Mouse (Mus musculus): ENCODE data around the gene Armh1.
A peak's percentile ranks its signal among the peaks of the same experiment; 100 is the strongest.

Gene Armh1

GRCm38 (mm10) chr4:117277021-117277420 lies 25.1 kb upstream of the Armh1 start:
- Histone ChIP-seq H3K36me3 (ENCODE audit: insufficient read depth, low read length) (peaks cover 100% of the 10 kb centered on the region), H3K4me1 (replicated peaks; ENCODE audit: low read depth, low read length) (peaks cover 79% of the 10 kb centered on the region), H3K9me3 (ENCODE audit: low read length) (peaks cover 10% of the 10 kb centered on the region), H3K27me3 (ENCODE audit: insufficient read depth, low read length) (no peaks in the 10 kb centered on the region), H3K4me3 (replicated peaks; ENCODE audit: low read length) (no peak overlapping the region)
- TF ChIP-seq CTCF (conservative IDR thresholded peaks at IDR 0.05; ENCODE audit: low read length) (no peak), NANOG (IDR thresholded peaks at IDR 0.05; ENCODE audit: borderline replicate concordance, low read length) (no peak), POU5F1 (IDR thresholded peaks at IDR 0.05; ENCODE audit: borderline replicate concordance, low read length) (no peak)

- Histone ChIP-seq H3K4me3 (replicated peaks; ENCODE audit: low read length) (peak overlapping the region; percentile 10; the same call in 1 of the 2 replicates), H3K9me3 (ENCODE audit: low read length) (peaks cover 10% of the 10 kb centered on the region), H3K36me3 (ENCODE audit: insufficient read depth, low read length) (peaks cover 100% of the 10 kb centered on the region), H3K27me3 (ENCODE audit: insufficient read depth, low read length) (no peaks in the 10 kb centered on the region), H3K4me1 (replicated peaks; ENCODE audit: low read depth, low read length) (peaks cover 79% of the 10 kb centered on the region)
- TF ChIP-seq CTCF (conservative IDR thresholded peaks at IDR 0.05; ENCODE audit: low read length) (no peak), POU5F1 (IDR thresholded peaks at IDR 0.05; ENCODE audit: borderline replicate concordance, low read length) (no peak), NANOG (IDR thresholded peaks at IDR 0.05; ENCODE audit: borderline replicate concordance, low read length) (no peak)
Observed at GRCm38 (mm10) chr4:117276281-117276711, 24.4 kb upstream of the Armh1 start.

GRCm38 (mm10) chr4:117274720-117275119 lies 22.8 kb upstream of the Armh1 start:
- H3K9me3 ChIP-seq (ENCODE audit: low read length) = peaks cover 10% of the 10 kb centered on the region
- no peaks in the 10 kb centered on the region for H3K27me3 ChIP-seq (ENCODE audit: insufficient read depth, low read length)
- H3K4me1 ChIP-seq (replicated peaks; ENCODE audit: low read depth, low read length) = peaks cover 78% of the 10 kb centered on the region
- no peak overlapping the region for H3K4me3 ChIP-seq (replicated peaks; ENCODE audit: low read length)
- TF ChIP-seq POU5F1 (IDR thresholded peaks at IDR 0.05; ENCODE audit: borderline replicate concordance, low read length) (no peak), NANOG (IDR thresholded peaks at IDR 0.05; ENCODE audit: borderline replicate concordance, low read length) (no peak)
- H3K36me3 ChIP-seq (ENCODE audit: insufficient read depth, low read length) = peaks cover 90% of the 10 kb centered on the region

- peaks cover 10% of the 10 kb centered on the region for H3K9me3 ChIP-seq (ENCODE audit: low read length)
- H3K27me3 ChIP-seq (ENCODE audit: insufficient read depth, low read length) = no peaks in the 10 kb centered on the region
- peaks cover 68% of the 10 kb centered on the region for H3K36me3 ChIP-seq (ENCODE audit: insufficient read depth, low read length)
- no peak overlapping the region for H3K4me3 ChIP-seq (replicated peaks; ENCODE audit: low read length)
- TF ChIP-seq NANOG (IDR thresholded peaks at IDR 0.05; ENCODE audit: borderline replicate concordance, low read length) (no peak), CTCF (conservative IDR thresholded peaks at IDR 0.05; ENCODE audit: low read length) (no peak), POU5F1 (IDR thresholded peaks at IDR 0.05; ENCODE audit: borderline replicate concordance, low read length) (no peak)
- H3K4me1 ChIP-seq (replicated peaks; ENCODE audit: low read depth, low read length) = peaks cover 76% of the 10 kb centered on the region
Observed at GRCm38 (mm10) chr4:117272459-117272858, 20.5 kb upstream of the Armh1 start.

- Histone ChIP-seq H3K4me3 (replicated peaks; ENCODE audit: low read length) (no peak overlapping the region), H3K36me3 (ENCODE audit: insufficient read depth, low read length) (peaks cover 46% of the 10 kb centered on the region), H3K9me3 (ENCODE audit: low read length) (peaks cover 10% of the 10 kb centered on the region), H3K27me3 (ENCODE audit: insufficient read depth, low read length) (no peaks in the 10 kb centered on the region), H3K4me1 (replicated peaks; ENCODE audit: low read depth, low read length) (peaks cover 63% of the 10 kb centered on the region)
- TF ChIP-seq NANOG (IDR thresholded peaks at IDR 0.05; ENCODE audit: borderline replicate concordance, low read length) (no peak), CTCF (conservative IDR thresholded peaks at IDR 0.05; ENCODE audit: low read length) (peak; percentile 86)
Observed at GRCm38 (mm10) chr4:117270278-117270677, 18.4 kb upstream of the Armh1 start.

- H3K4me1 ChIP-seq (replicated peaks; ENCODE audit: low read depth, low read length) = peaks cover 56% of the 10 kb centered on the region
- H3K27me3 ChIP-seq (ENCODE audit: insufficient read depth, low read length) = no peaks in the 10 kb centered on the region
- no peaks in the 10 kb centered on the region for H3K9me3 ChIP-seq (ENCODE audit: low read length)
- H3K4me3 ChIP-seq (replicated peaks; ENCODE audit: low read length) = peak overlapping the region; percentile 70
- H3K36me3 ChIP-seq (ENCODE audit: insufficient read depth, low read length) = peaks cover 23% of the 10 kb centered on the region
- no peak for TF ChIP-seq NANOG (IDR thresholded peaks at IDR 0.05; ENCODE audit: borderline replicate concordance, low read length)
- TF ChIP-seq CTCF (conservative IDR thresholded peaks at IDR 0.05; ENCODE audit: low read length) = no peak
- TF ChIP-seq POU5F1 (IDR thresholded peaks at IDR 0.05; ENCODE audit: borderline replicate concordance, low read length) = no peak
Observed at GRCm38 (mm10) chr4:117267831-117268437, 16.0 kb upstream of the Armh1 start.

GRCm38 (mm10) chr4:117267284-117267683 lies 15.4 kb upstream of the Armh1 start:
- Histone ChIP-seq H3K4me1 (replicated peaks; ENCODE audit: low read depth, low read length) (peaks cover 56% of the 10 kb centered on the region), H3K9me3 (ENCODE audit: low read length) (no peaks in the 10 kb centered on the region), H3K4me3 (replicated peaks; ENCODE audit: low read length) (no peak overlapping the region), H3K36me3 (ENCODE audit: insufficient read depth, low read length) (peaks cover 16% of the 10 kb centered on the region), H3K27me3 (ENCODE audit: insufficient read depth, low read length) (no peaks in the 10 kb centered on the region)
- peak; percentile 97 for TF ChIP-seq CTCF (conservative IDR thresholded peaks at IDR 0.05; ENCODE audit: low read length)
- no peak for TF ChIP-seq POU5F1 (IDR thresholded peaks at IDR 0.05; ENCODE audit: borderline replicate concordance, low read length)

- Histone ChIP-seq H3K36me3 (ENCODE audit: insufficient read depth, low read length) (no peaks in the 10 kb centered on the region), H3K4me3 (replicated peaks; ENCODE audit: low read length) (no peak overlapping the region), H3K27me3 (ENCODE audit: insufficient read depth, low read length) (no peaks in the 10 kb centered on the region), H3K4me1 (replicated peaks; ENCODE audit: low read depth, low read length) (peaks cover 36% of the 10 kb centered on the region), H3K9me3 (ENCODE audit: low read length) (no peaks in the 10 kb centered on the region)
- TF ChIP-seq NANOG (IDR thresholded peaks at IDR 0.05; ENCODE audit: borderline replicate concordance, low read length) = no peak
- no peak for TF ChIP-seq CTCF (conservative IDR thresholded peaks at IDR 0.05; ENCODE audit: low read length)
- TF ChIP-seq POU5F1 (IDR thresholded peaks at IDR 0.05; ENCODE audit: borderline replicate concordance, low read length) = no peak
Observed at GRCm38 (mm10) chr4:117262987-117263386, 11.1 kb upstream of the Armh1 start.

All from E14TG2a.4 (cell line).